Mouse (Mus musculus): ENCODE data around the gene Dusp27. TPM values are rescaled to one million over a fixed set of nuclear protein-coding genes. Genes with fewer than 3 reads are reported as not detected.

Dusp27 gene
- polyA plus RNA-seq, 1 experiment from 2014 or later: 3.7 TPM

DNA sequence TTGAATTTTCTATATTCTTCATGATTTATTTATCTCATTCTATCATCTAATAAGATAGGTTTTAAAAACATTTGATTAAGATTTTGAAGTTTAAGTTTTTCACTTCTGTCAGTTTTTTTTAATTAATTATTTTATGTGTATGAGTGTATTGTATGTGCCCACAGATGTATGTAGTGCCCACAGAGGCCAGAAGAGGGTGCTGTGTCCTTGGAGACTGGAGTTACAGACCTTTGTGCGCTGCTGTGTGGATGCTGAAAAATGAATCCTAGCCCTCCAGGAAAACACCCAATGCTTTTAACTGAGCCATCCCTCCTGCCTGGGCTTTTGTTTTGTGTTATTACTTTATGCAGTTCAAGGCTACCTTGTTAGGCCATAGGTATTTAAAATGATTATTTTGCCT lies 4.7 kb downstream of the Dusp27 start:
- no peak overlapping the region for H3K4me2 ChIP-seq (ENCODE audit: low read depth, low read length)
- no peak overlapping the region for H3K4me3 ChIP-seq (ENCODE audit: low read length)
- WGBS: 100% methylated on average over 1 of the region's 1 CpGs
- ATAC-seq (ENCODE audit: low read depth): no peak
- no peaks in the 10 kb centered on the region for H3K36me3 ChIP-seq (ENCODE audit: control insufficient read depth, insufficient read depth, low read length)
- H3K4me1 ChIP-seq (replicated peaks; ENCODE audit: control insufficient read depth, insufficient read depth, low read length): peaks cover 12% of the 10 kb centered on the region
- H3K9me3 ChIP-seq (ENCODE audit: control insufficient read depth, low read length): no peaks in the 10 kb centered on the region
- no peak overlapping the region for H3K9ac ChIP-seq (ENCODE audit: low read length)
- H3K27ac ChIP-seq (ENCODE audit: low read length): no peak overlapping the region
- no peaks in the 10 kb centered on the region for H3K27me3 ChIP-seq (ENCODE audit: control insufficient read depth, insufficient read depth, low read depth, low read length)

DNA sequence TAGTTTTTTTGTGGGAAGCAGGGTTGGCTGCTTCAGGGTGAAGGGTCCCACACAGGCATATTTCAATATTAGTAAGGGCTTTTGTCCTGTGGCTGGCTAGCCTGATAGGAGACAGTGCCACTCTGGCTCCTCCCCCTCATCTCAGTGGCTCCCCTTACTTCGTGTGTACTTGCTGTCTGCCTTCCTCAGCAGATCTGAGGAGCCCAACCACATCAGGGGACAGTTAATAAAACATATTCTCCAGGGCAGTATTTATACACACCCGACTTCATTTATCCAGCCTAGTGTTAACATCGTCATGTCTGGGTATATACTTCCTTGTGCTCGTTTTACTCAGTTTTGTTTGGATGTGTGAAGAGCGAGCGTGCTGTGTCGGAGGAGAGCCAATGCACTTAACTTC lies 5.6 kb downstream of the Dusp27 start:
- peak; percentile 43 for ATAC-seq (ENCODE audit: low read depth)
- H3K4me2 ChIP-seq (ENCODE audit: low read depth, low read length): no peak overlapping the region
- no peak overlapping the region for H3K27ac ChIP-seq (ENCODE audit: low read length)
- no peaks in the 10 kb centered on the region for H3K27me3 ChIP-seq (ENCODE audit: control insufficient read depth, insufficient read depth, low read depth, low read length)
- H3K4me3 ChIP-seq (ENCODE audit: low read length): no peak overlapping the region
- H3K9ac ChIP-seq (ENCODE audit: low read length): no peak overlapping the region
- H3K9me3 ChIP-seq (ENCODE audit: control insufficient read depth, low read length): no peaks in the 10 kb centered on the region
- WGBS: 43% methylated on average over 7 of the region's 7 CpGs
- peaks cover 6% of the 10 kb centered on the region; the same call in 1 of the 2 replicates for H3K4me1 ChIP-seq (replicated peaks; ENCODE audit: control insufficient read depth, insufficient read depth, low read length)
- no peaks in the 10 kb centered on the region for H3K36me3 ChIP-seq (ENCODE audit: control insufficient read depth, insufficient read depth, low read length)

DNA sequence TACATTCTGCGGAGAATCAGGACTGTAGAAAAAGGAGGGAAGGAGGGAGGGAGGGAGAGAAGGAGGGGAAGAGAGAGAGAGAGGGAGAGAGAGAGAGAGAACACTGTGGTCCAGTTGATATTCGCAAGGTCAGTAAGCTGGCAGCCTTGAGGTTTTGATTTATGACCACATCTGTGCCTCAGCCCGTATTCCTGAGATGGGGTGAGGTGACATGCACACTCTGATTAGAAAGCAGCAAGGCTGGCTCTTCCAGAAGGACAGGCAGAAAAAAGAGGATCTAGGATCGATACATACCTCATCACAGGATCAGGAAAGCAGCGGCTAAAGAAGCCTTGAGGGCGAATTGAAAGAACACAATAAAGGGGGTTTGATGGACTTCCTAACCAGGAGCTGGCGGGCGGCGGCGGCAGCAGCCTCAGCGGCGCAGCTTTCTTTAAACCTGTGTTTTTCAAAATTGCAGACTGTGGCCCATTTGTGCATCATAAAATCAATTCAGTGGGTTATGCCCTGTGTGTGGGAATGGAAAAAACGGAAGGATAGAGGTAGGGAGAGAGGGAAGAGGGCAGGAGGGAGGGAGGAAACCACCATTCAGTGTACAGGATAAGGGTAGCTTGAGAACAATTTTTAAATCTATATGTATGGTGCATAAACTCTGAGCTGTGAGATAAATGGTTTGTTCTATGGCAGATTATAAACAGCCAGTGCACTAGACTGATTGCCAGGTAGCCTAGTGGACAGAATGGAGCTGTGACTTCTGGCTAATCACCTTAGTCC lies 9.7 kb downstream of the Dusp27 start:
- ATAC-seq (ENCODE audit: low read depth): no peak
- H3K9ac ChIP-seq (ENCODE audit: low read length): no peak overlapping the region
- no peaks in the 10 kb centered on the region for H3K4me1 ChIP-seq (replicated peaks; ENCODE audit: control insufficient read depth, insufficient read depth, low read length)
- H3K4me3 ChIP-seq (ENCODE audit: low read length): no peak overlapping the region
- no peak overlapping the region for H3K4me2 ChIP-seq (ENCODE audit: low read depth, low read length)
- H3K27ac ChIP-seq (ENCODE audit: low read length): no peak overlapping the region
- H3K9me3 ChIP-seq (ENCODE audit: control insufficient read depth, low read length): no peaks in the 10 kb centered on the region
- H3K27me3 ChIP-seq (ENCODE audit: control insufficient read depth, insufficient read depth, low read depth, low read length): no peaks in the 10 kb centered on the region
- WGBS: 71% methylated on average over 13 of the region's 13 CpGs
- H3K36me3 ChIP-seq (ENCODE audit: control insufficient read depth, insufficient read depth, low read length): no peaks in the 10 kb centered on the region

DNA sequence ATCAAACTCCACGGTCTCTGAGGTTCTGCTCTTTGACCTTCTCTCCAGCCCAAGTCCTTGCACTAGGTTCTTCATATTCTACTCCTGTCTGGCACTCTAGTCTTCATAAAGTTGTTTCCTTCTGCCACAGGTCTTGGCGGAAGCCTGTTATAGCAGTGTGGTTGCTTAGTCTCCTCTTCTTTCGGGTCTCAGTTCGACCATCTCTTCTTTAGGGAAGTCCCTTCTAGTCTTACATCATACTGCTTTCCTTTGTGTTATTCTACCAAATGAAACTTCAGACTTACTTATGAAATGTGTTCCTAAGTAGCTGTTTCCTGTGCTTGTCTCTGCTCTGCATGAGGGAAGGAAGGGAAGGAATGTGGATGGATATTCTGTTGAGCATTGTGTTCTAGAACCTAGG lies 12.0 kb downstream of the Dusp27 start:
- 88% methylated on average over 4 of the region's 4 CpGs for WGBS
- no peaks in the 10 kb centered on the region for H3K27me3 ChIP-seq (ENCODE audit: control insufficient read depth, insufficient read depth, low read depth, low read length)
- H3K36me3 ChIP-seq (ENCODE audit: control insufficient read depth, insufficient read depth, low read length): no peaks in the 10 kb centered on the region
- no peak overlapping the region for H3K4me2 ChIP-seq (ENCODE audit: low read depth, low read length)
- no peak overlapping the region for H3K27ac ChIP-seq (ENCODE audit: low read length)
- no peaks in the 10 kb centered on the region for H3K4me1 ChIP-seq (replicated peaks; ENCODE audit: control insufficient read depth, insufficient read depth, low read length)
- H3K9me3 ChIP-seq (ENCODE audit: control insufficient read depth, low read length): no peaks in the 10 kb centered on the region
- H3K4me3 ChIP-seq (ENCODE audit: low read length): no peak overlapping the region
- no peak for ATAC-seq (ENCODE audit: low read depth)
- H3K9ac ChIP-seq (ENCODE audit: low read length): no peak overlapping the region

DNA sequence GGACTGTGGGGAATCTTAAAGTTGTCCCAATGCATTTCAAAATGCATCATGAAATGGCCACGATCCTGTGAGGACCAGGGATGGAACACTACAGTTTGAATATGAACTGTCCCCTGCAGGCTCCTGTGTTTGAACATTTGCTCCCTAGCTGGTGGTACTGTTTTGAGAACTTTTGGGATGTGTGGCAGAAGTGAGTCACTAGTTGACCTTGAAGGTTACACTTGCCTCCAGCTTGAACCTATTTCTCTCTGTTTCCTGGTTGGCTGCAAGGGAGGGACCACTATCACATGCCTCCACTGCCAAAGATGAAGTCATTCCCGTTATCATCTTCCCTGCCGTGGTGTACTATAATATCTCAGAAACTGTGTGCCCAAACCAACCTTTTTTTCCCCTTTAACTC lies 12.7 kb downstream of the Dusp27 start:
- Histone ChIP-seq H3K27ac (ENCODE audit: low read length) (no peak overlapping the region), H3K4me3 (ENCODE audit: low read length) (no peak overlapping the region), H3K4me2 (ENCODE audit: low read depth, low read length) (no peak overlapping the region), H3K36me3 (ENCODE audit: control insufficient read depth, insufficient read depth, low read length) (no peaks in the 10 kb centered on the region), H3K9me3 (ENCODE audit: control insufficient read depth, low read length) (no peaks in the 10 kb centered on the region), H3K27me3 (ENCODE audit: control insufficient read depth, insufficient read depth, low read depth, low read length) (no peaks in the 10 kb centered on the region), H3K9ac (ENCODE audit: low read length) (no peak overlapping the region), H3K4me1 (replicated peaks; ENCODE audit: control insufficient read depth, insufficient read depth, low read length) (no peaks in the 10 kb centered on the region)
- no peak for ATAC-seq (ENCODE audit: low read depth)
- 70% methylated on average over 3 of the region's 3 CpGs for WGBS

DNA sequence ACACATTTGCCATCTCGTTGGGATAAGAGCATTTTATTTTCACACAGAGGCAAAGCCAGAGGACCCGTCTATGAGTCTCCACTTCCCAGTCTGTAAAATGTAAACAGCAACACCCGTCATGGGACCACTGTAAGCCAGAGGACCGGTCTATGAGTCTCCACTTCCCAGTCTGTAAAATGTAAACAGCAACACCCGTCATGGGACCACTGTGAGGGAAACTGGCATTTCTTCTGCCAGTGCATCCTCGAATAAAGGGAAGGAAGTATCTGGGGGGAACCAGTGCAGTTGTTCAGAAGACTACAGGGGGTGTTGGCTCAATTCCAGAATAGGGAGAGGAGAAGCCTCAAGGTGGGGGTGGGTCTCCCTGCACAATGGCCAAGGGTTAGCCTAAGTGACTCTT lies 22.3 kb downstream of the Dusp27 start:
- Histone ChIP-seq H3K36me3 (ENCODE audit: control insufficient read depth, insufficient read depth, low read length) (no peaks in the 10 kb centered on the region), H3K9ac (ENCODE audit: low read length) (no peak overlapping the region), H3K27me3 (ENCODE audit: control insufficient read depth, insufficient read depth, low read depth, low read length) (no peaks in the 10 kb centered on the region), H3K27ac (ENCODE audit: low read length) (no peak overlapping the region), H3K4me3 (ENCODE audit: low read length) (no peak overlapping the region), H3K9me3 (ENCODE audit: control insufficient read depth, low read length) (no peaks in the 10 kb centered on the region), H3K4me1 (replicated peaks; ENCODE audit: control insufficient read depth, insufficient read depth, low read length) (no peaks in the 10 kb centered on the region), H3K4me2 (ENCODE audit: low read depth, low read length) (no peak overlapping the region)
- no peak for ATAC-seq (ENCODE audit: low read depth)
- WGBS: 33% methylated on average over 6 of the region's 6 CpGs

DNA sequence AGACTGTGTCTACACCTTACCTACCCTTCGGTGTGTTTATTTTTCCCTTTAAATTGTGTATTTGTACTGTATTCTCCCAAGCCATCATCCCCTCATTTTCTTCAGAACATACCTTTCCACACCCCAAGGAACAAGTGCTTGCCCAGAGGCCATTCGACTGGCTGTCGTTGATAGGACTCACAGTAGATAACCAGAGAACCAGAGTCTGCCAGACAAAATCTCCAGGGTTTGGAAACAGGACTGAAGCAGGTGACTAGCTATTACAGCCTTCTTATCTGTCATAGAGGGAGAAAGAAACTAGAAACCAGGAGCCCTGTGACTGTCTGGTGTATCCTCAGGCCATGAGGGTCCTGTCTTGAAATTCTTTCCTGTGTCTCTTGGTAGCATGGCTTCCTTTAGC lies 22.9 kb downstream of the Dusp27 start:
- no peaks in the 10 kb centered on the region for H3K9me3 ChIP-seq (ENCODE audit: control insufficient read depth, low read length)
- H3K36me3 ChIP-seq (ENCODE audit: control insufficient read depth, insufficient read depth, low read length): no peaks in the 10 kb centered on the region
- H3K9ac ChIP-seq (ENCODE audit: low read length): no peak overlapping the region
- no peaks in the 10 kb centered on the region for H3K27me3 ChIP-seq (ENCODE audit: control insufficient read depth, insufficient read depth, low read depth, low read length)
- no peaks in the 10 kb centered on the region for H3K4me1 ChIP-seq (replicated peaks; ENCODE audit: control insufficient read depth, insufficient read depth, low read length)
- no peak for ATAC-seq (ENCODE audit: low read depth)
- WGBS: 78% methylated on average over 3 of the region's 3 CpGs
- no peak overlapping the region for H3K4me2 ChIP-seq (ENCODE audit: low read depth, low read length)
- H3K27ac ChIP-seq (ENCODE audit: low read length): no peak overlapping the region
- no peak overlapping the region for H3K4me3 ChIP-seq (ENCODE audit: low read length)

DNA sequence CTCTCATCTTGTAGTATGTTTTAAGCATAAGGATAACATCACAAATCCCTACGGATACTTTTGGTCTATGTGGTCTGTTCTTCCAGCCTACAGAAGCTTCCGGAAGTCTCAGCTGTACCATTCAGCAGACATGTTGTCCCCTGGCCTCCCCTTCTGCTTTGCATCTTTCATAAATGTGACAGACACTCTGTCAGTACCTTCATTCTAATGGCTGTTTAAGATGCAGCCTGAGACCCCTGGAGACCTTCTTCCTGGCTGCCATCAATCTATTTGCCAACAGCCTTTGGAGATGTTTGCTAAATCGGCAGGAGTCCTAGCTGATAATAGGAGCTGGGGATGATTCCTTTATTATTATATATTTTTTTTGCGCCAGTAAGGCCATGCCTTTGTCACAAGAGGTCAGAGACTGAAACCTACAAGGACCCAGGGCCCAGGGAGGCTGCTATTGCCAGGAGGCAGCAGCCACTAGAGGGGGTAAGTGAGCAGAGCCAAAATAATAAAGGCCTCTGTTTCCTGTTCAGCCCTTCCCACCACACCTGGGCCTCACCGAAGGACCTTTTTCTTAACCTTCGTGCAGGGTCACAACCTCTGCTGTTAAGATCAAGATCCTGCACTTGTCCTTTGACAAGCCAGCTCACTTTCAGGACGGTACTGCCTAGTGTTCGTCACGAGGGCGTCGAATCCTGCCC lies 24.7 kb downstream of the Dusp27 start:
- H3K36me3 ChIP-seq (ENCODE audit: control insufficient read depth, insufficient read depth, low read length): no peaks in the 10 kb centered on the region
- no peaks in the 10 kb centered on the region for H3K27me3 ChIP-seq (ENCODE audit: control insufficient read depth, insufficient read depth, low read depth, low read length)
- no peak overlapping the region for H3K9ac ChIP-seq (ENCODE audit: low read length)
- H3K9me3 ChIP-seq (ENCODE audit: control insufficient read depth, low read length): no peaks in the 10 kb centered on the region
- ATAC-seq (ENCODE audit: low read depth): no peak
- no peak overlapping the region for H3K27ac ChIP-seq (ENCODE audit: low read length)
- no peak overlapping the region for H3K4me2 ChIP-seq (ENCODE audit: low read depth, low read length)
- 55% methylated on average over 11 of the region's 11 CpGs for WGBS
- H3K4me1 ChIP-seq (replicated peaks; ENCODE audit: control insufficient read depth, insufficient read depth, low read length): no peaks in the 10 kb centered on the region
- no peak overlapping the region for H3K4me3 ChIP-seq (ENCODE audit: low read length)

DNA sequence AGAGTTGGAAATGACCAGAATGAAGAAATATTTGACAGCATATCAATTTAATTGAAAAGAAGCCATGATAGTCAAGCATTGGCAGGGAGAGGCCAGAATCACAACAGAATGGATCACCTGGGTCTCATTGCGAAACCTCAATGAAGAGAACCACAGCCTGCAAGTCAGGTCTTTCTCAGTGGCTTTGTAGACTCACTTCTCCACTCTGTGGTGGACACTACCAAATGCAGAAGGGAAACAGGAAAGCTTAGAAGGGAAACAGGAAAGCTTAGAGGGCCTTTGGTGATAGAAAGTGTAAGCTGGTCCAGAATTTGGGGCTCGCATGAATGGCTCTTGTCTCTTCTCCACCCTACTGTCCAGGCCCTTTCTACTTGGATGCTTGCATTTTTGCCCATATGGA lies 29.6 kb downstream of the Dusp27 start:
- Histone ChIP-seq H3K27me3 (ENCODE audit: control insufficient read depth, insufficient read depth, low read depth, low read length) (no peaks in the 10 kb centered on the region), H3K9me3 (ENCODE audit: control insufficient read depth, low read length) (no peaks in the 10 kb centered on the region), H3K27ac (ENCODE audit: low read length) (no peak overlapping the region), H3K4me3 (ENCODE audit: low read length) (no peak overlapping the region), H3K4me2 (ENCODE audit: low read depth, low read length) (no peak overlapping the region), H3K36me3 (ENCODE audit: control insufficient read depth, insufficient read depth, low read length) (no peaks in the 10 kb centered on the region), H3K9ac (ENCODE audit: low read length) (no peak overlapping the region), H3K4me1 (replicated peaks; ENCODE audit: control insufficient read depth, insufficient read depth, low read length) (no peaks in the 10 kb centered on the region)
- WGBS: 91% methylated on average over 2 of the region's 2 CpGs
- no peak for ATAC-seq (ENCODE audit: low read depth)
